Comparison of ENCODE assay signal across 28 mouse cellular contexts in genomic region chr17:66979971-66980370, GRCm38 (mm10).
DNase-seq lines count a peak whose midpoint lies in the region; ATAC-seq and TF ChIP-seq lines count a peak whose summit lies in the region.
"Had no signal": no experiment of that assay in that cellular context is flagged by ENCODE, and none has a peak within 500 bp of the region (broad histone marks: within the 10 kb centered on the region; RNA-seq: fewer than 3 reads in every experiment).

No protein-coding gene starts in this region.

- intact Hi-C loops in heart, postnatal 10 days (cut with DNase I): no loop called here

- TF ChIP-seq CTCF in kidney, postnatal 0 days (IDR thresholded peaks at IDR 0.05; ENCODE audit: low read depth): no peak
- no peak for TF ChIP-seq CTCF in lung, embryonic 14.5 days (IDR thresholded peaks at IDR 0.05; ENCODE audit: low read depth)

- no peaks in the 10 kb centered on the region for H3K9me3 ChIP-seq in heart, embryonic 10.5 days
- H3K9me3 ChIP-seq in kidney, postnatal 0 days (replicated peaks; ENCODE audit: low read length): no peaks in the 10 kb centered on the region
- no peaks in the 10 kb centered on the region for H3K9me3 ChIP-seq in kidney, embryonic 16.5 days (ENCODE audit: low read length)
- H3K9me3 ChIP-seq in lung, embryonic 14.5 days (ENCODE audit: low read depth, low read length): no peaks in the 10 kb centered on the region
- H3K9me3 ChIP-seq in forebrain, embryonic 14.5 days (replicated peaks; ENCODE audit: control insufficient read depth, low read length): no peaks in the 10 kb centered on the region
- H3K9me3 ChIP-seq: embryonic facial prominence, embryonic 15.5 days; forebrain, embryonic 12.5 days; heart, embryonic 13.5 days; hindbrain, embryonic 13.5 days; limb, embryonic 12.5 days; liver, embryonic 15.5 days; neural tube, embryonic 13.5 days had no signal

- no peaks in the 10 kb centered on the region for H3K27me3 ChIP-seq in heart, embryonic 10.5 days (ENCODE audit: insufficient read depth, poor library complexity, severe bottlenecking)
- H3K27me3 ChIP-seq in kidney, postnatal 0 days (ENCODE audit: insufficient read depth, low read length): no peaks in the 10 kb centered on the region
- H3K27me3 ChIP-seq in kidney, embryonic 16.5 days (ENCODE audit: insufficient read depth, low read length): no peaks in the 10 kb centered on the region
- no peaks in the 10 kb centered on the region for H3K27me3 ChIP-seq in lung, embryonic 14.5 days (ENCODE audit: insufficient read depth, low read length)
- H3K27me3 ChIP-seq in forebrain, embryonic 14.5 days (replicated peaks; ENCODE audit: control insufficient read depth, insufficient read depth, low read length): no peaks in the 10 kb centered on the region
- H3K27me3 ChIP-seq: embryonic facial prominence, embryonic 15.5 days; forebrain, embryonic 12.5 days; heart, embryonic 13.5 days; hindbrain, embryonic 13.5 days; limb, embryonic 12.5 days; liver, embryonic 15.5 days; neural tube, embryonic 13.5 days had no signal

- no peak for ATAC-seq in kidney, postnatal 0 days (replicated peaks; ENCODE audit: low FRiP score, low read depth)
- no peak for ATAC-seq in kidney, embryonic 16.5 days (ENCODE audit: low FRiP score, low TSS enrichment)
- ATAC-seq in lung, embryonic 14.5 days (ENCODE audit: insufficient read depth): no peak
- ATAC-seq in forebrain, embryonic 14.5 days: no peak
- ATAC-seq: activated CD4-positive, CD25-positive, alpha-beta regulatory T cell, adult 4 months; intestine, postnatal 0 days had no signal

- 64% methylated on average over 5 of the region's 5 CpGs for WGBS in heart, embryonic 10.5 days
- 47% methylated on average over 5 of the region's 5 CpGs for WGBS in kidney, postnatal 0 days
- WGBS in kidney, embryonic 16.5 days: 48% methylated on average over 5 of the region's 5 CpGs
- WGBS in lung, embryonic 14.5 days: 68% methylated on average over 5 of the region's 5 CpGs
- 81% methylated on average over 5 of the region's 5 CpGs for WGBS in forebrain, embryonic 14.5 days

- no peak overlapping the region for H3K4me3 ChIP-seq in heart, embryonic 10.5 days
- no peak overlapping the region for H3K4me3 ChIP-seq in kidney, postnatal 0 days (replicated peaks; ENCODE audit: low read depth, low read length)
- H3K4me3 ChIP-seq in kidney, embryonic 16.5 days (ENCODE audit: low read length): no peak overlapping the region
- H3K4me3 ChIP-seq in lung, embryonic 14.5 days (ENCODE audit: low read depth, low read length): no peak overlapping the region
- H3K4me3 ChIP-seq in forebrain, embryonic 14.5 days (ENCODE audit: low read depth, low read length): no peak overlapping the region
- H3K4me3 ChIP-seq: embryonic facial prominence, embryonic 15.5 days; forebrain, embryonic 12.5 days; heart, embryonic 13.5 days; hindbrain, embryonic 13.5 days; limb, embryonic 12.5 days; liver, embryonic 15.5 days; neural tube, embryonic 13.5 days had no signal

- DNase-seq in heart, postnatal 10 days: peak; percentile 43 to 55
- no peak for DNase-seq in heart, embryonic 10.5 days (ENCODE audit: low spot score)
- peak; percentile 41 for DNase-seq in kidney, postnatal 0 days (ENCODE audit: low spot score)
- peak; percentile 11 for DNase-seq in lung, embryonic 14.5 days
- no peak for DNase-seq in lung, adult 18-20 months
- no peak for DNase-seq in forebrain, embryonic 14.5 days (ENCODE audit: low spot score)
- DNase-seq: adrenal gland, adult 2 months; adrenal gland, postnatal 36 days; B cell, adult 2 months; cerebellum, adult 2 months; gastrocnemius, postnatal 10 days; layer of hippocampus, postnatal 36 days; lung, postnatal 36 days; right cerebral cortex, postnatal 4 days; thymus, adult 18-20 months; thymus, postnatal 25 days had no signal

- H3K9ac ChIP-seq in kidney, postnatal 0 days (ENCODE audit: low read depth, low read length): no peak overlapping the region
- no peak overlapping the region for H3K9ac ChIP-seq in kidney, embryonic 16.5 days (replicated peaks; ENCODE audit: low read length)
- H3K9ac ChIP-seq in lung, embryonic 14.5 days: no peak overlapping the region
- H3K9ac ChIP-seq in forebrain, embryonic 14.5 days (ENCODE audit: low read length): no peak overlapping the region
- H3K9ac ChIP-seq: embryonic facial prominence, embryonic 15.5 days; forebrain, embryonic 12.5 days; heart, embryonic 13.5 days; hindbrain, embryonic 13.5 days; limb, embryonic 12.5 days; liver, embryonic 15.5 days; neural tube, embryonic 13.5 days had no signal

- H3K36me3 ChIP-seq in heart, embryonic 10.5 days: no peaks in the 10 kb centered on the region
- no peaks in the 10 kb centered on the region for H3K36me3 ChIP-seq in kidney, postnatal 0 days (ENCODE audit: insufficient read depth, low read length)
- H3K36me3 ChIP-seq in kidney, embryonic 16.5 days (ENCODE audit: insufficient read depth, low read length): no peaks in the 10 kb centered on the region
- H3K36me3 ChIP-seq in lung, embryonic 14.5 days (ENCODE audit: insufficient read depth): no peaks in the 10 kb centered on the region
- no peaks in the 10 kb centered on the region for H3K36me3 ChIP-seq in forebrain, embryonic 14.5 days (ENCODE audit: control insufficient read depth, insufficient read depth, low read length)
- H3K36me3 ChIP-seq: embryonic facial prominence, embryonic 15.5 days; forebrain, embryonic 12.5 days; heart, embryonic 13.5 days; hindbrain, embryonic 13.5 days; limb, embryonic 12.5 days; liver, embryonic 15.5 days; neural tube, embryonic 13.5 days had no signal

- H3K27ac ChIP-seq in heart, embryonic 10.5 days: no peak overlapping the region
- no peak overlapping the region for H3K27ac ChIP-seq in kidney, postnatal 0 days
- no peak overlapping the region for H3K27ac ChIP-seq in kidney, embryonic 16.5 days (ENCODE audit: low read length)
- no peak overlapping the region for H3K27ac ChIP-seq in lung, embryonic 14.5 days (ENCODE audit: low read depth)
- no peak overlapping the region for H3K27ac ChIP-seq in forebrain, embryonic 14.5 days (ENCODE audit: low read depth, low read length)
- H3K27ac ChIP-seq: embryonic facial prominence, embryonic 15.5 days; forebrain, embryonic 12.5 days; heart, embryonic 13.5 days; hindbrain, embryonic 13.5 days; limb, embryonic 12.5 days; liver, embryonic 15.5 days; neural tube, embryonic 13.5 days; stomach, postnatal 0 days had no signal

- no peak overlapping the region for H3K4me2 ChIP-seq in kidney, postnatal 0 days (ENCODE audit: low read length)
- H3K4me2 ChIP-seq in kidney, embryonic 16.5 days (replicated peaks; ENCODE audit: low read depth, low read length): no peak overlapping the region
- no peak overlapping the region for H3K4me2 ChIP-seq in lung, embryonic 14.5 days
- H3K4me2 ChIP-seq in forebrain, embryonic 14.5 days (ENCODE audit: low read length): no peak overlapping the region
- H3K4me2 ChIP-seq: embryonic facial prominence, embryonic 15.5 days; forebrain, embryonic 12.5 days; heart, embryonic 13.5 days; hindbrain, embryonic 13.5 days; limb, embryonic 12.5 days; liver, embryonic 15.5 days; midbrain, embryonic 11.5 days; neural tube, embryonic 13.5 days had no signal

- H3K4me1 ChIP-seq in heart, embryonic 10.5 days: no peaks in the 10 kb centered on the region
- no peaks in the 10 kb centered on the region for H3K4me1 ChIP-seq in kidney, postnatal 0 days (replicated peaks; ENCODE audit: insufficient read depth, low read length)
- H3K4me1 ChIP-seq in kidney, embryonic 16.5 days (ENCODE audit: insufficient read depth, low read length): no peaks in the 10 kb centered on the region
- no peaks in the 10 kb centered on the region for H3K4me1 ChIP-seq in lung, embryonic 14.5 days (ENCODE audit: insufficient read depth)
- no peaks in the 10 kb centered on the region for H3K4me1 ChIP-seq in forebrain, embryonic 14.5 days (ENCODE audit: control insufficient read depth, insufficient read depth, low read length)
- H3K4me1 ChIP-seq: embryonic facial prominence, embryonic 15.5 days; forebrain, embryonic 12.5 days; hindbrain, embryonic 13.5 days; liver, embryonic 15.5 days; neural tube, embryonic 13.5 days had no signal

Comparison
In these comparisons a context has a peak if more than half of its experiments do, and no peak if none do; other contexts are left out.
1. DNase-seq: peak in heart, postnatal 10 days (2 of 2), kidney, postnatal 0 days (single experiment) and lung, embryonic 14.5 days (single experiment); none in heart, embryonic 10.5 days (single experiment), lung, adult 18-20 months (0 of 2) and forebrain, embryonic 14.5 days (single experiment).